Mouse (Mus musculus): Measurements from ENCODE around the gene Gm10718. TPM values are rescaled to one million over a fixed set of nuclear protein-coding genes. Genes with fewer than 3 reads are reported as not detected.
"Not testable (repeated sequence)": the region's sequence is repeated elsewhere in the genome, so short reads cannot be mapped to it uniquely, and the experiment has no call there.

The Gm10718 gene
- polyA plus RNA-seq, 1 experiment from 2014 or later = not detected

- 70% methylated on average over 5 of the region's 9 CpGs for WGBS
- not testable (repeated sequence) for H3K4me1 ChIP-seq; H3K36me3 ChIP-seq; H3K4me2 ChIP-seq; H3K9ac ChIP-seq (replicated peaks); H3K27ac ChIP-seq (replicated peaks); H3K27me3 ChIP-seq (replicated peaks); H3K9me3 ChIP-seq (replicated peaks); ATAC-seq (ENCODE audit: low FRiP score); H3K4me3 ChIP-seq (replicated peaks)
Observed at GRCm38 (mm10) chr9:3015354-3015753, 8.0 kb upstream of the Gm10718 start, which contains the start of gene Gm10720. Gm10720 (plus strand) TSS chr9:3015654.

GRCm38 (mm10) chr9:3015896-3016295, 7.5 kb upstream of the Gm10718 start:
- not testable (repeated sequence) for H3K27ac ChIP-seq (replicated peaks); H3K9ac ChIP-seq (replicated peaks); H3K36me3 ChIP-seq; H3K4me3 ChIP-seq (replicated peaks); H3K4me2 ChIP-seq; H3K27me3 ChIP-seq (replicated peaks); ATAC-seq (ENCODE audit: low FRiP score); H3K9me3 ChIP-seq (replicated peaks); H3K4me1 ChIP-seq
- WGBS = 76% methylated on average over 6 of the region's 6 CpGs

- H3K27me3 ChIP-seq (replicated peaks); H3K27ac ChIP-seq (replicated peaks); H3K4me1 ChIP-seq; H3K4me2 ChIP-seq; H3K9ac ChIP-seq (replicated peaks); H3K9me3 ChIP-seq (replicated peaks); ATAC-seq (ENCODE audit: low FRiP score); H3K36me3 ChIP-seq; H3K4me3 ChIP-seq (replicated peaks): not testable (repeated sequence)
- WGBS = 56% methylated on average over 1 of the region's 9 CpGs
Observed at GRCm38 (mm10) chr9:3017108-3017507, 6.2 kb upstream of the Gm10718 start, which contains the start of gene Gm10719. Gm10719 (plus strand) TSS chr9:3017408.

GRCm38 (mm10) chr9:3018944-3019343, 4.4 kb upstream of the Gm10718 start:
- not testable (repeated sequence) for H3K27me3 ChIP-seq (replicated peaks); H3K36me3 ChIP-seq; H3K27ac ChIP-seq (replicated peaks); H3K4me3 ChIP-seq (replicated peaks); H3K9ac ChIP-seq (replicated peaks); H3K9me3 ChIP-seq (replicated peaks); ATAC-seq (ENCODE audit: low FRiP score); H3K4me2 ChIP-seq; H3K4me1 ChIP-seq
- 60% methylated on average over 9 of the region's 9 CpGs for WGBS

- H3K9ac ChIP-seq (replicated peaks); H3K4me3 ChIP-seq (replicated peaks); H3K4me2 ChIP-seq; H3K36me3 ChIP-seq; H3K4me1 ChIP-seq; H3K9me3 ChIP-seq (replicated peaks); H3K27ac ChIP-seq (replicated peaks); H3K27me3 ChIP-seq (replicated peaks); ATAC-seq (ENCODE audit: low FRiP score): not testable (repeated sequence)
- 77% methylated on average over 16 of the region's 19 CpGs for WGBS
Observed at GRCm38 (mm10) chr9:3019835-3020727, 3.3 kb upstream of the Gm10718 start.

- not testable (repeated sequence) for H3K4me1 ChIP-seq; H3K36me3 ChIP-seq; H3K4me2 ChIP-seq; H3K9me3 ChIP-seq (replicated peaks); H3K27me3 ChIP-seq (replicated peaks); H3K27ac ChIP-seq (replicated peaks); ATAC-seq (ENCODE audit: low FRiP score); H3K9ac ChIP-seq (replicated peaks); H3K4me3 ChIP-seq (replicated peaks)
- 77% methylated on average over 11 of the region's 13 CpGs for WGBS
Observed at GRCm38 (mm10) chr9:3022316-3023008, 885 bp upstream of the Gm10718 start.

DNA sequence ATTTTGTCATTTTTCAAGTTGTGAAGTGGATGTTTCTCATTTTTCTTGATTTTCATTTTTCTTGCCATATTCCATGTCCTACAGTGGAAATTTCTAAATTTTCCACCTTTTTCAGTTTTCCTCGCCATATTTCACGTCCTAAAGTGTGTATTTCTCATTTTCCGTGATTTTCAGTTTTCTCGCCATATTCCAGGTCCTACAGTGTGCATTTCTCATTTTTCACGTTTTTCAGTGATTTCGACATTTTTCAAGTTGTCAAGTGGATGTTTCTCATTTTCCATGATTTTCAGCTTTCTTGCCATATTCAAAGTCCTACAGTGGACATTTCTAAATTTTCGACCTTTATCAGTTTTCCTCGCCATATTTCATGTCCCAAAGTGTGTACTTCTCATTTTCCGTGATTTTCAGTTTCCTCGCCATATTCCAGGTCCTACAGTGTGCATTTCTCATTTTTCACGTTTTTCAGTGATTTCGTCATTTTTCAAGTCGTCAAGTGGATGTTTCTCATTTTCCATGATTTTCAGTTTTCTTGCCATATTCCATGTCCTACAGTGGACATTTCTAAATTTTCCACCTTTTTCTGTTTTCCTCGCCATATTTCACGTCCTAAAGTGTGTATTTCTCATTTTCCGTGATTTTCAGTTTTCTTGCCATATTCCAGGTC, 770 bp downstream of the Gm10718 start:
- not testable (repeated sequence) for ATAC-seq (ENCODE audit: low FRiP score)
- WGBS = 77% methylated on average over 16 of the region's 16 CpGs

DNA sequence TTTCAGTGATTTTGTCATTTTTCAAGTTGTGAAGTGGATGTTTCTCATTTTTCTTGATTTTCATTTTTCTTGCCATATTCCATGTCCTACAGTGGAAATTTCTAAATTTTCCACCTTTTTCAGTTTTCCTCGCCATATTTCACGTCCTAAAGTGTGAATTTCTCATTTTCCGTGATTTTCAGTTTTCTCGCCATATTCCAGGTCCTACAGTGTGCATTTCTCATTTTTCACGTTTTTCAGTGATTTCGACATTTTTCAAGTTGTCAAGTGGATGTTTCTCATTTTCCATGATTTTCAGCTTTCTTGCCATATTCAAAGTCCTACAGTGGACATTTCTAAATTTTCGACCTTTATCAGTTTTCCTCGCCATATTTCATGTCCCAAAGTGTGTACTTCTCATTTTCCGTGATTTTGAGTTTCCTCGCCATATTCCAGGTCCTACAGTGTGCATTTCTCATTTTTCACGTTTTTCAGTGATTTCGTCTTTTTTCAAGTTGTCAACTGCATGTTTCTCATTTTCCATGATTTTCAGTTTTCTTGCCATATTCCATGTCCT, 1.6 kb downstream of the Gm10718 start, which contains the start of gene Gm10717:
Gene Gm10717 (plus strand): TSS at position 506 of the 556 bp plus-strand sequence.
- not testable (repeated sequence) for H3K27ac ChIP-seq (replicated peaks); H3K9ac ChIP-seq (replicated peaks); ATAC-seq (ENCODE audit: low FRiP score); H3K9me3 ChIP-seq (replicated peaks); H3K36me3 ChIP-seq; H3K4me3 ChIP-seq (replicated peaks); H3K27me3 ChIP-seq (replicated peaks); H3K4me1 ChIP-seq; H3K4me2 ChIP-seq
- WGBS = 71% methylated on average over 12 of the region's 12 CpGs

More for the DNA sequence above, 770 bp downstream of the Gm10718 start:
- not testable (repeated sequence) for H3K9me3 ChIP-seq (replicated peaks); H3K9ac ChIP-seq (replicated peaks); H3K27me3 ChIP-seq (replicated peaks); H3K27ac ChIP-seq (replicated peaks); H3K36me3 ChIP-seq; H3K4me1 ChIP-seq; H3K4me2 ChIP-seq; H3K4me3 ChIP-seq (replicated peaks)

- not testable (repeated sequence) for H3K9ac ChIP-seq (replicated peaks); H3K4me2 ChIP-seq; H3K9me3 ChIP-seq (replicated peaks); H3K4me3 ChIP-seq (replicated peaks); ATAC-seq (ENCODE audit: low FRiP score); H3K36me3 ChIP-seq; H3K27me3 ChIP-seq (replicated peaks); H3K27ac ChIP-seq (replicated peaks); H3K4me1 ChIP-seq
- WGBS = 72% methylated on average over 5 of the region's 6 CpGs
Observed at GRCm38 (mm10) chr9:3025653-3026052, 2.3 kb downstream of the Gm10718 start.

DNA sequence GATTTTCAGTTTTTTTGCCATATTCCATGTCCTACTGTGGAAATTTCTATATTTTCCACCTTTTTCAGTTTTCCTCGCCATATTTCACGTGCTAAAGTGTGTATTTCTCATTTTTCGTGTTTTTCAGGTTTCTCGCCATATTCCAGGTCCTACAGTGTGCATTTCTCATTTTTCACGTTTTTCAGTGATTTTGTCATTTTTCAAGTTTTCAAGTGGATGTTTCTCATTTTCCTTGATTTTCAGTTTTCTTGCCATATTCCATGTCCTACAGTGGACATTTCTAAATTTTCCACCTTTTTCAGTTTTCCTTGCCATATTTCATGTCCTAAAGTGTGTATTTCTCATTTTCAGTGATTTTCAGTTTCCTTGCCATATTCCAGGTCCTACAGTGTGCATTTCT, 2.8 kb downstream of the Gm10718 start:
- 75% methylated on average over 5 of the region's 5 CpGs for WGBS
- H3K4me2 ChIP-seq; ATAC-seq (ENCODE audit: low FRiP score); H3K27me3 ChIP-seq (replicated peaks); H3K27ac ChIP-seq (replicated peaks); H3K4me3 ChIP-seq (replicated peaks); H3K36me3 ChIP-seq; H3K4me1 ChIP-seq; H3K9me3 ChIP-seq (replicated peaks); H3K9ac ChIP-seq (replicated peaks): not testable (repeated sequence)

DNA sequence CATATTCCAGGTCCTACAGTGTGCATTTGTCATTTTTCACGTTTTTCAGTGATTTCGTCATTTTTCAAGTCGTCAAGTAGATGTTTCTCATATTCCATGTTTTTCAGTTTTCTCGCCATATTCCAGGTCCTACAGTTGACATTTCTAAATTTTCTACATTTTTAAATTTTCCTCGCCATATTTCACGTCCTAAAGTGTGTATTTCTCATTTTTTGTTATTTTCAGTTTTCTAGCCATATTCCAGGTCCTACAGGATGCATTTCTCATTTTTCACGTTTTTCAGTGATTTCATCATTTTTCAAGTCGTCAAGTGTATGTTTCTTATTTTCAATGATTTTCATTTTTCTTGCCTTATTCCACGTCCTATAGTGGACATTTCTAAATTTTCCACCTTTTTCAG, 3.4 kb downstream of the Gm10718 start:
- not testable (repeated sequence) for H3K27me3 ChIP-seq (replicated peaks); H3K27ac ChIP-seq (replicated peaks); H3K4me2 ChIP-seq; H3K4me1 ChIP-seq; H3K4me3 ChIP-seq (replicated peaks); H3K9me3 ChIP-seq (replicated peaks); ATAC-seq (ENCODE audit: low FRiP score); H3K36me3 ChIP-seq; H3K9ac ChIP-seq (replicated peaks)
- 69% methylated on average over 9 of the region's 9 CpGs for WGBS
